Mouse (Mus musculus): ENCODE results near the gene Fam118a. TPM values are rescaled to one million over a fixed set of nuclear protein-coding genes. Genes with fewer than 3 reads are reported as not detected.
"Not testable (repeated sequence)": the region's sequence is repeated elsewhere in the genome, so short reads cannot be mapped to it uniquely, and the experiment has no call there.

Fam118a gene
- polyA plus RNA-seq (2014; fragmentation: Nextera tagmentation; extraction: Ambion mirVana), result 29.2 and 29.4 TPM in 2 replicates

DNA sequence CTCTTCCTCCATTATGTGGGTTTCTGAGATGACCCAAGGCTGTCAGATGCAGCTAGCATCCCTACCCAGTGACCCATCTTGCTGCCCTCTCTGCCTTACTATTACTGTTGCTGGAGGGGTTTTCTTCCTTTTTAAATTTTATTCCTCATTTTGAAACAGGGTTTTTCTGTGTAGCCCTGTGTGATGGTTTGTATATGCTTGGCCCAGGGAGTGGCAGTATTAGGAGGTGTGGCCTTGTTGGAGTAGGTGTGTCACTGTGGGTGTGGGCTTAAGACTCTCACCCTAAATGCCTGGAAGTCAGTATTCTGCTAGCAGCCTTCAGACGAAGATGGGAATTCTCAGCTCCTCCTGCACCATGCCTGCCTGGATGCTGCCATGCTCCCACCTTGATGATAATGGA lies at the start of gene Fam118a:
Gene Fam118a (plus strand): TSS at position 301 of the 400 bp plus-strand sequence.
- H3K27me3 ChIP-seq (replicated peaks; ENCODE audit: control insufficient read depth, insufficient read depth, low read length); H3K4me2 ChIP-seq (ENCODE audit: low read length); H3K36me3 ChIP-seq (ENCODE audit: control insufficient read depth, insufficient read depth, low read length); H3K4me1 ChIP-seq (ENCODE audit: control insufficient read depth, insufficient read depth, low read length); H3K9me3 ChIP-seq (replicated peaks; ENCODE audit: control insufficient read depth, low read length); H3K9ac ChIP-seq (ENCODE audit: low read length); DNase-seq (ENCODE audit: low spot score); H3K27ac ChIP-seq (ENCODE audit: low read depth, low read length); H3K4me3 ChIP-seq (ENCODE audit: low read depth, low read length); ATAC-seq: not testable (repeated sequence)
- WGBS, result 57% methylated on average over 1 of the region's 1 CpGs

DNA sequence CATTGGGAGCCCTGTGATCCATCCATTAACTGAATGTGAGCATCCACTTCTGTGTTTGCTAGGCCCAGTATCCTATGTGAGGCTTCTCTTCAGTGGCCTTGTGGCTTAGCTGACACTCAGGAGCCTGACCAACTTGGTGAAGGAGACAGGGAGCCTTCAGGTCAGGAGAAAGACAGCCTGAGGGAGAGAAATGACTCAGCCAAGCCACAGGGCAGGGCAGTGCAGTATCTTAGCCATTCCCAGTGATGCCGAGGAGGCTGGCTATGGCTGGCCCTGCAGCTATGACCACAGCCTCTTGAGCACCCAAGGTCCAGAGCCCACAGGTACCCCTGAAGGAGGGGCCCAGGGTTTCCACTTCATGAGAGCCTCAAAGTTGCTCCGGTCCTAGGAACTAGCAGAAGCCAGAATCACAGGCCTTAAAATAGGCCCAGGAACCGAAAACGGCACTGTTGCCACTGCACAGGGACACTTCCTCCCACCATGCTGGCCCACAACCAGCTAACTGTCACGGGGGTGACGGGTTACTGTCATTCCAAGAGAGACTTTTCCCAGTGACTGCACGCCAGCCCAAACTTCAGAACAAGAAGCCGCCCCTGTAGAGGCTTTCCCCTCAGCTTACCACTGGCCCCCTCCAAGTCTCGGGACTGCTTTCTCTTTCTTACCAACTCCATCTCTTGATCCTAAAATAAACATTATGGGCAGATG lies 47.0 kb upstream of the Fam118a start:
- Histone ChIP-seq H3K36me3 (ENCODE audit: control insufficient read depth, insufficient read depth, low read length) (no peaks in the 10 kb centered on the region), H3K27me3 (replicated peaks; ENCODE audit: control insufficient read depth, insufficient read depth, low read length) (no peaks in the 10 kb centered on the region), H3K4me2 (ENCODE audit: low read length) (no peak overlapping the region), H3K4me1 (ENCODE audit: control insufficient read depth, insufficient read depth, low read length) (peaks cover 10% of the 10 kb centered on the region), H3K27ac (ENCODE audit: low read depth, low read length) (no peak overlapping the region), H3K9ac (ENCODE audit: low read length) (no peak overlapping the region), H3K4me3 (ENCODE audit: low read depth, low read length) (no peak overlapping the region), H3K9me3 (replicated peaks; ENCODE audit: control insufficient read depth, low read length) (no peaks in the 10 kb centered on the region)
- 84% methylated on average over 9 of the region's 9 CpGs for WGBS
- ATAC-seq (no peak), DNase-seq (ENCODE audit: low spot score) (no peak)

DNA sequence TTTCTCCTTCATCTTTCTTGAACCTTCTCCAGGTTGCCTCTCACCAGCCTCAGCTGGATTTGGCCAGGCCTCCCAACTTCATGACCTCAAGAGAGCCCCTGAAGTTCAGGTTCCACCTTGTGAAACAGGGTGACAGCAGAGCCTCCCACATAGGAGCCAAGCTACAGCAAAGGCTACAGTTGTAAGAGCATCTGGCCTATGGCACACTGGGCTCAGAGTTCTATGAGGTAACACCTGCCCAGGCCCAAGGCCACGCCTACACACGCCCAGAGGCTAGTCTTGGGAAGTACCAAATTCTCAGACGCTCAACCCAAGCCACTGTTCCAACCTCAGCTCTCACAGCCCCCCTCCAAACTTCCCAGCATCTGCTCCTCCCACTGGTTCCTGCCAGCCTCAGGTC lies 45.9 kb upstream of the Fam118a start:
- H3K4me3 ChIP-seq (ENCODE audit: low read depth, low read length), result no peak overlapping the region
- DNase-seq (ENCODE audit: low spot score), result no peak
- no peaks in the 10 kb centered on the region for H3K9me3 ChIP-seq (replicated peaks; ENCODE audit: control insufficient read depth, low read length)
- ATAC-seq, result no peak
- no peaks in the 10 kb centered on the region for H3K27me3 ChIP-seq (replicated peaks; ENCODE audit: control insufficient read depth, insufficient read depth, low read length)
- no peak overlapping the region for H3K9ac ChIP-seq (ENCODE audit: low read length)
- no peak overlapping the region for H3K4me2 ChIP-seq (ENCODE audit: low read length)
- 82% methylated on average over 3 of the region's 3 CpGs for WGBS
- H3K36me3 ChIP-seq (ENCODE audit: control insufficient read depth, insufficient read depth, low read length), result no peaks in the 10 kb centered on the region
- peaks cover 11% of the 10 kb centered on the region for H3K4me1 ChIP-seq (ENCODE audit: control insufficient read depth, insufficient read depth, low read length)
- no peak overlapping the region for H3K27ac ChIP-seq (ENCODE audit: low read depth, low read length)

DNA sequence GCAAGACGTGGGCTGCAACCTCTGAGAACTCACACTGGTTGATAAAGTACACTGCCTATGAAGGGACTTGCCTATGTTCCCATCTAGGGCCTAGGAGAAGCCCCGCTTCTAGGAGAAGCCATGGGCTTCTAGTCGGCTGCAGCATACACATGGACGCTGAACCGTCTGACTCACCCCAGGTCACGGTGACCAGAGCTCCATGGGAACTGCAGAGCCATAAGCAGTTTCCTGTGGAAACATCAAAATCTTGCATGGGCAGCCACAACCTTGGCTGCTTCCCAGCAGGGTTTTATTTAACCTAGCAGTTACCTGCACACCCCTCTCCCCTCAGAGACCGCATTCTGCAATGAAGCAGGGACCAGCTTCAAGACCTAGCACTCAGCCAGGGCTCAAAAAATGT lies 45.0 kb upstream of the Fam118a start:
- 92% methylated on average over 7 of the region's 7 CpGs for WGBS
- Histone ChIP-seq H3K9ac (ENCODE audit: low read length) (no peak overlapping the region), H3K36me3 (ENCODE audit: control insufficient read depth, insufficient read depth, low read length) (no peaks in the 10 kb centered on the region), H3K27ac (ENCODE audit: low read depth, low read length) (no peak overlapping the region), H3K9me3 (replicated peaks; ENCODE audit: control insufficient read depth, low read length) (no peaks in the 10 kb centered on the region), H3K4me1 (ENCODE audit: control insufficient read depth, insufficient read depth, low read length) (peaks cover 16% of the 10 kb centered on the region), H3K27me3 (replicated peaks; ENCODE audit: control insufficient read depth, insufficient read depth, low read length) (no peaks in the 10 kb centered on the region), H3K4me3 (ENCODE audit: low read depth, low read length) (no peak overlapping the region), H3K4me2 (ENCODE audit: low read length) (no peak overlapping the region)
- no peak for ATAC-seq
- no peak for DNase-seq (ENCODE audit: low spot score)

DNA sequence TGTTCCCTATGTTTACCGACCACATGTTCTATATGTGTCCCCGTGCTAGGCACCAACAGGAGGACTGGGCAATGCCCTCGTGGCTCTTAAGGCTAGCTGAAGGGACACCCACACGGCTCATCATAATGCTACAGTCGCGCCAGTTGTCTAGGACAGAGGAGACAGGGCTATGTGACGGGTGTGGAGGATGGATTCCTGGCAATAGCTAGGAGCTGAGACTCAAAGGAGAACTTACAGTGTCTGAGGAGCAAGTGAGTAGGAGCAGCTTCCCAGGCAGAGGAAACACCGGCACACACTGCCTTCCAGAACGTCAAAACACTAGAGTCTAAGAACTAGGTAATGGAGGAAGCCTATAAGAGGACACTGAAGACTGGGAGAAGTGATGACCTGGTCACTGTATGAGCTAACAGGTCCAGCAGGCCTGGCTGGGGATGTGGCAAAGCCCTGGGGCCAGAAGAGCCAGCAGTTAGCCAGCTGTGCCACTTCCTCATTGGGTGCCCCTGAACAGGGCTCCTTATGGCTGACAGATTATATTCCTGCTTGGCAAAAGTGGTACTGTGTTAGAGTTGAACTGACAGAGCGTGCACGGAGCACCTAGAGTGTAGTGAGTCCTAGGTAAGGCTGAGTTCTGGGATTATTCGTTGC lies 43.1 kb upstream of the Fam118a start:
- no peaks in the 10 kb centered on the region for H3K36me3 ChIP-seq (ENCODE audit: control insufficient read depth, insufficient read depth, low read length)
- no peak overlapping the region for H3K9ac ChIP-seq (ENCODE audit: low read length)
- 89% methylated on average over 12 of the region's 12 CpGs for WGBS
- peak overlapping the region; percentile 6; the same call in 1 of the 2 replicates for H3K4me3 ChIP-seq (ENCODE audit: low read depth, low read length)
- H3K4me2 ChIP-seq (ENCODE audit: low read length), result peak overlapping the region; percentile 85
- H3K4me1 ChIP-seq (ENCODE audit: control insufficient read depth, insufficient read depth, low read length), result peaks cover 22% of the 10 kb centered on the region
- no peak for DNase-seq (ENCODE audit: low spot score)
- H3K27ac ChIP-seq (ENCODE audit: low read depth, low read length), result no peak overlapping the region
- H3K27me3 ChIP-seq (replicated peaks; ENCODE audit: control insufficient read depth, insufficient read depth, low read length), result no peaks in the 10 kb centered on the region
- ATAC-seq, result no peak
- no peaks in the 10 kb centered on the region for H3K9me3 ChIP-seq (replicated peaks; ENCODE audit: control insufficient read depth, low read length)

DNA sequence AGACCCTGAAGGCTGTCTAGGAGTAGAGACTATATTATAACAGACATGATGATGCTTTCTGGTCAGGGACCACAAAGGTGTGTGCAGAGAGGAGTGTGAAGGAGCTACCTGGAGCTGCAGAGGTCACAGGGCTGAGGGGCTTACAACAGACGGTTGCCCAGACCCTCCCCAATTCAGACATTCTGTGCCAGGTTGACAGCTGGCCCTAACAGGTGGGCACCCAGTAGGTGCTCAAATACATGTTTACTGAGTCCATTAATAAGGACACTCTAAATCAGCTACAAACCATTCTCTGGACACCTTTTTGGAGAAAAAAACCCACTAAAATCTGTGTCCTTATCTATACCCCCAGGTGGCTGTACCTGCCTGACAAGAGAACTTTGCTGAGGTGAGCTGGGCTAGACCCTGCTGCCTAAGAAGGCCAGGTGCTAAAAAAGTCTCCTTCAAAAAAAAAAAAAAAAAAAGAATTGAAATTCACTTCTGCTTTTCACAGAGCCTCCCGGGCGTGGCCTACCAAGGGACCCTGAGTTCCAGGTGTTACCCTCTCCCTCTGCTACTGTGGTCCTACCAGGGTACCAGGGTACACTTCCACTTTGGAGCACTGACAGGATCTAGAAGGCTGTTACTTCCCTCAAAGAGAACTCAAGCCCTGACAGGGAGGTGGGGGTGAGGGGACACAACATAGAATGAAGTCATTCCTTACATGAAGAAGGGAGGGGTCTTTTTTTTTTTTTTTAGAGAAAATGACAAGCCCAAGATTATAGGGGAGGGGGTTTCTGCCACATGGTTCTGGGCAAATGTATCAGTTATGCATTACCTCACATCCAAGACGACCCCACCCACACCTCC lies 42.4 kb upstream of the Fam118a start:
- no peaks in the 10 kb centered on the region for H3K27me3 ChIP-seq (replicated peaks; ENCODE audit: control insufficient read depth, insufficient read depth, low read length)
- no peak for DNase-seq (ENCODE audit: low spot score)
- no peak overlapping the region for H3K27ac ChIP-seq (ENCODE audit: low read depth, low read length)
- H3K4me3 ChIP-seq (ENCODE audit: low read depth, low read length), result peak overlapping the region; percentile 77
- no peak for ATAC-seq
- H3K9me3 ChIP-seq (replicated peaks; ENCODE audit: control insufficient read depth, low read length), result no peaks in the 10 kb centered on the region
- WGBS, result 70% methylated on average over 4 of the region's 4 CpGs
- H3K4me2 ChIP-seq (ENCODE audit: low read length), result peak overlapping the region; percentile 85
- peaks cover 22% of the 10 kb centered on the region for H3K4me1 ChIP-seq (ENCODE audit: control insufficient read depth, insufficient read depth, low read length)
- H3K9ac ChIP-seq (ENCODE audit: low read length), result peak overlapping the region; percentile 92
- H3K36me3 ChIP-seq (ENCODE audit: control insufficient read depth, insufficient read depth, low read length), result no peaks in the 10 kb centered on the region

DNA sequence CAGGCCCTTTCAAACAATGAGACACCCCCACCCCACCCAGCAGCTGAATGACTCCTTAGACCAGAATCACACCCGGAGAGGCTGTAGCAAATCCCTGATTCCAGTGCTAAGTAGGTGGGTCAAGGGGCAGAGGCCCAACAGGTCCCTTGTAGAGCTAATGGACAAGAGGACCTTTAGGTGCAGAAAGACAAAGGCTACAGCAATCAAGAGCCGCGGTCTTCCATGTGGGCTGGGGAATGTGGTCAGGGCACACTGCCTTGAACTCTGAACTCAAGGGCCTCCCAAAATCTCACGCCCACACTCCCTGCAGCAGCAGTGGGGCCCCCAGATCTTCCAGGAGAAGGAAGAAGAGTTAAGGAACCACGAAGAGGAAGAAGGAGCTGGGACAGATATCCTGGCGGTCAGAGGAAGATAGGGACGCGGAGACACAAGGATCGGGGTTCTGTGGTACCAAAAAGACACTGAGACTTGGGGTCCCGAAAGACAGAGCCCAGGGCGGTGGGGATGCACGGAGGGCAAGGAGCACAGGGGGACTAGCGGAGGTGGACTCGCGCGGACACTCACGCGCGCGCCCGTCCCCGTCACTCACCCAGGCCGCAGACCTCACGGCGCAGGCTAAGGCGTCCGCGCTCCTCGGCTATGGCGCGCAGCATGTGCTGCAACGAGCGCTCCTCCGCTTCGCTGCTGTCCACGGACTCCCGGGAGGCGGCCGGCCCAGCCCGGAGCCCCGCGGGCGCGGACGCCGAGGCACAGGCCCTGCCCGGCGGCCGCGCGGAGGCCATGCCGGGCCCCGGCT lies 41.5 kb upstream of the Fam118a start:
- no peaks in the 10 kb centered on the region for H3K9me3 ChIP-seq (replicated peaks; ENCODE audit: control insufficient read depth, low read length)
- H3K27ac ChIP-seq (ENCODE audit: low read depth, low read length), result peak overlapping the region; percentile 68; the same call in 1 of the 2 replicates
- ATAC-seq (peak; percentile 62), DNase-seq (ENCODE audit: low spot score) (peak; percentile 39)
- H3K36me3 ChIP-seq (ENCODE audit: control insufficient read depth, insufficient read depth, low read length), result no peaks in the 10 kb centered on the region
- H3K4me2 ChIP-seq (ENCODE audit: low read length), result peak overlapping the region; percentile 85
- H3K27me3 ChIP-seq (replicated peaks; ENCODE audit: control insufficient read depth, insufficient read depth, low read length), result no peaks in the 10 kb centered on the region
- peak overlapping the region; percentile 92 for H3K9ac ChIP-seq (ENCODE audit: low read length)
- under 1% methylated on average over 35 of the region's 53 CpGs for WGBS
- peak overlapping the region; percentile 77 for H3K4me3 ChIP-seq (ENCODE audit: low read depth, low read length)
- peaks cover 22% of the 10 kb centered on the region for H3K4me1 ChIP-seq (ENCODE audit: control insufficient read depth, insufficient read depth, low read length)
